Mouse (Mus musculus) thymus, postnatal 10 days (tissue): ENCODE results near the gene Ttc30a2.
"Not testable (repeated sequence)": the region's sequence is repeated elsewhere in the genome, so short reads cannot be mapped to it uniquely, and the experiment has no call there.

Experiments
- DNase-seq, 2 experiments: peaks; one replicate each; pipeline ENCODE4 v3.0.0; 2021; ENCODE audit warnings: low spot score in 2 of 2

Gene Ttc30a2

GRCm38 (mm10) chr2:75980933-75981439 is 3.0 kb upstream of the Ttc30a2 start:
- not testable (repeated sequence) for DNase-seq

GRCm38 (mm10) chr2:75976070-75976469 is 1.9 kb downstream of the Ttc30a2 start:
- not testable (repeated sequence) for DNase-seq

- DNase-seq = no peak
Measured at GRCm38 (mm10) chr2:75974131-75974530, 3.8 kb downstream of the Ttc30a2 start.

- DNase-seq = peak; percentile 40 to 66
Measured at GRCm38 (mm10) chr2:75964972-75965371, 13.0 kb downstream of the Ttc30a2 start.

GRCm38 (mm10) chr2:75964512-75964911 is 13.5 kb downstream of the Ttc30a2 start:
- DNase-seq = peak in 1 of 2 experiments; percentile 13

- DNase-seq = no peak
Measured at GRCm38 (mm10) chr2:75964051-75964450, 13.9 kb downstream of the Ttc30a2 start.

GRCm38 (mm10) chr2:75963211-75963840 is 14.6 kb downstream of the Ttc30a2 start:
- no peak for DNase-seq

- no peak for DNase-seq
Measured at GRCm38 (mm10) chr2:75960366-75961330, 17.3 kb downstream of the Ttc30a2 start.

GRCm38 (mm10) chr2:75959850-75960365 is 18.1 kb downstream of the Ttc30a2 start:
- no peak for DNase-seq

- DNase-seq = no peak
Measured at GRCm38 (mm10) chr2:75959183-75959849, 18.7 kb downstream of the Ttc30a2 start.

GRCm38 (mm10) chr2:75955709-75956108 is 22.3 kb downstream of the Ttc30a2 start:
- DNase-seq = no peak

GRCm38 (mm10) chr2:75953320-75953719 is 24.6 kb downstream of the Ttc30a2 start:
- no peak for DNase-seq

GRCm38 (mm10) chr2:75950685-75951084 is 27.3 kb downstream of the Ttc30a2 start:
- no peak for DNase-seq

GRCm38 (mm10) chr2:75938117-75939063 is 39.6 kb downstream of the Ttc30a2 start, which contains the start of gene Ttc30b:
Gene Ttc30b (minus strand): TSS chr2:75938585.
- peak; percentile 49 to 68 for DNase-seq

- not testable (repeated sequence) for DNase-seq
Measured at GRCm38 (mm10) chr2:75937520-75938116, 40.4 kb downstream of the Ttc30a2 start.

GRCm38 (mm10) chr2:75936685-75937084 is 41.3 kb downstream of the Ttc30a2 start:
- DNase-seq = not testable (repeated sequence)

- no peak for DNase-seq
Measured at GRCm38 (mm10) chr2:75933541-75933940, 44.4 kb downstream of the Ttc30a2 start.

GRCm38 (mm10) chr2:75930941-75931340 is 47.0 kb downstream of the Ttc30a2 start:
- no peak for DNase-seq

GRCm38 (mm10) chr2:75929786-75930444 is 48.1 kb downstream of the Ttc30a2 start:
- no peak for DNase-seq

GRCm38 (mm10) chr2:75929141-75929540 is 48.8 kb downstream of the Ttc30a2 start:
- DNase-seq = no peak
